Mouse (Mus musculus) limb, embryonic 14.5 days (tissue): ENCODE measurements at regions not wholly inside any gene's neighbourhood (a gene's known extent, or its start where the extent isn't known, plus 50 kb on each side); places are given as distances from the start of the nearest gene placed in this dataset.

Experiments used
- ATAC-seq: fragments of 200-750 bp; cut with Nextera tagmentation; 2 replicates; pipeline ENCODE4 v1.8.0; 2017; ENCODE audit warnings: low read depth, moderate number of reproducible peaks, moderate TSS enrichment; ENCODE audit not compliant: low FRiP score
- DNase-seq: peaks from one replicate; pipeline ENCODE4 v3.0.0-alpha.2; 2015; ENCODE audit warnings: low spot score
- H3K27ac ChIP-seq: fragments of 300-500 bp; sonication (generic); replicated peaks from 2 replicates; pipeline ENCODE4 v1.5.1; 2014; ENCODE audit warnings: low read depth, mild to moderate bottlenecking, low read length, moderate library complexity, mixed read lengths
- H3K27me3 ChIP-seq: fragments of 300-500 bp; sonication (generic); 2 replicates; pipeline ENCODE4 v1.6.1; 2014; ENCODE audit warnings: low read length, mixed read lengths; ENCODE audit not compliant: control insufficient read depth, insufficient read depth
- H3K36me3 ChIP-seq: fragments of 300-500 bp; sonication (generic); 2 replicates; pipeline ENCODE4 v1.6.1; 2014; ENCODE audit warnings: mild to moderate bottlenecking, low read length, moderate library complexity, mixed read lengths; ENCODE audit not compliant: control insufficient read depth, insufficient read depth
- H3K4me1 ChIP-seq: fragments of 300-500 bp; sonication (generic); 2 replicates; pipeline ENCODE4 v1.6.1; 2014; ENCODE audit warnings: antibody characterized with exemption, low read length, mixed read lengths; ENCODE audit not compliant: control insufficient read depth, insufficient read depth
- H3K4me2 ChIP-seq: fragments of 300-500 bp; sonication (generic); replicated peaks from 2 replicates; pipeline ENCODE4 v1.6.1; 2014; ENCODE audit warnings: low read depth, mild to moderate bottlenecking, low read length, moderate library complexity; ENCODE audit not compliant: severe bottlenecking
- H3K4me3 ChIP-seq: fragments of 300-500 bp; sonication (generic); replicated peaks from 2 replicates; pipeline ENCODE4 v1.5.1; 2014; ENCODE audit warnings: low read length
- H3K9ac ChIP-seq: fragments of 300-500 bp; sonication (generic); 2 replicates; pipeline ENCODE4 v1.6.1; 2014; ENCODE audit warnings: mild to moderate bottlenecking, low read depth, low read length, moderate library complexity; ENCODE audit not compliant: severe bottlenecking
- H3K9me3 ChIP-seq: fragments of 300-500 bp; sonication (generic); 2 replicates; pipeline ENCODE4 v1.6.1; 2016; ENCODE audit warnings: low read length; ENCODE audit not compliant: control insufficient read depth
- POLR2A ChIP-seq: fragments of 200-500 bp; IDR thresholded peaks from 2 replicates; pipeline ENCODE4 v1.8.0; 2012; ENCODE audit warnings: inconsistent platforms, mild to moderate bottlenecking, moderate library complexity, borderline replicate concordance; ENCODE audit not compliant: insufficient read depth, insufficient read length; ENCODE audit errors: extremely low read depth
- WGBS: fragments of 180-500 bp; shearing (Covaris S2); extraction: QIAGEN DNeasy Blood & Tissue Kit; methylation state at CpG from one replicate; pipeline ENCODE4 v1.1.7; 2014; 5-methylcytosine and 5-hydroxymethylcytosine counted together

DNA sequence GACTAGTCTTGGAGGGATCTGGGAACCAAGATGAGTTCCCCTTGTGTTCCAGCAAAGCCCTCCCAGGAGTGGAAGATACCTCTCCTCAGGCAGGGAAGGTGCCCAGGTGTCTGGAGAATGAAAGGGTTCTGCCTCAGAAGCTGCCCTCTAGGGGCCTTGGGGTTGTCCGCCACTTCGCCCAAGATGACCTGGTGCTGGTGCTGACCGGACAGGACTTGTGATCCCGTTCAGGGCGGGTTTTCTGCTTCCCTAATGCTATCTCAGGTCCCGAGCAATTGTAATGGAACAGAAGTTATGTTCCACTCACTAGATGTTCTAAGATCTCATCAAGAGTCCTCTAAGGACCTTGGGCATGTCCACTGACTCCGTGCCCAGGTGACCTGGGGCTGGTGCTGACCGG is 1726.6 kb upstream of the Pcdh20 start:
- Histone ChIP-seq H3K9ac (no peak overlapping the region), H3K4me2 (no peak overlapping the region), H3K4me3 (no peak overlapping the region), H3K27me3 (no peaks in the 10 kb centered on the region), H3K9me3 (no peaks in the 10 kb centered on the region), H3K27ac (no peak overlapping the region), H3K36me3 (no peaks in the 10 kb centered on the region), H3K4me1 (no peaks in the 10 kb centered on the region)
- no peak for TF ChIP-seq POLR2A
- ATAC-seq (no peak), DNase-seq (no peak)
- WGBS: 91% methylated on average over 8 of the region's 8 CpGs

DNA sequence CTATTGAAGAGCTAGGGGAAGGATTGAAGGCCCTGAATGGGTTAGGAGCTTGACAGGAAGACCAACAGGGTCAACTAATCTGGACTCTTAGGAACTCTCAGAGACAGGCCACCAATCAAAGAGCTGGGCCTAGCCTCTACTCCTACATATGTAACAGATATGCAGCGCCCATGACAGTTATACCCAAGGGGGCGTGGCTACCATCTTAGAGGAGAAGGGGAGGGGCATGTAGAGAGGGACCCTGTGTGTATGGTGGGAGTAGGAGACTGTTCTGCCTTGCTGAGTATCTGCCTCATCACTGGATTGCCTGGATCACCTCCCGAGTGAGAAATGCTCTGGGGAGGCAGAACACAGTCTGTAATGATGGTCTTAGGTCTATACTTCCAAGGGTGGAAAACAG is 1701.5 kb upstream of the Pcdh20 start:
- Histone ChIP-seq H3K27me3 (no peaks in the 10 kb centered on the region), H3K4me3 (no peak overlapping the region), H3K4me2 (no peak overlapping the region), H3K27ac (no peak overlapping the region), H3K36me3 (no peaks in the 10 kb centered on the region), H3K9me3 (no peaks in the 10 kb centered on the region), H3K4me1 (no peaks in the 10 kb centered on the region), H3K9ac (no peak overlapping the region)
- ATAC-seq: no peak
- DNase-seq: no peak
- WGBS: 84% methylated on average over 3 of the region's 3 CpGs
- no peak for TF ChIP-seq POLR2A
